ENCODE assay signal across 1 mouse cellular context in the genomic region with DNA sequence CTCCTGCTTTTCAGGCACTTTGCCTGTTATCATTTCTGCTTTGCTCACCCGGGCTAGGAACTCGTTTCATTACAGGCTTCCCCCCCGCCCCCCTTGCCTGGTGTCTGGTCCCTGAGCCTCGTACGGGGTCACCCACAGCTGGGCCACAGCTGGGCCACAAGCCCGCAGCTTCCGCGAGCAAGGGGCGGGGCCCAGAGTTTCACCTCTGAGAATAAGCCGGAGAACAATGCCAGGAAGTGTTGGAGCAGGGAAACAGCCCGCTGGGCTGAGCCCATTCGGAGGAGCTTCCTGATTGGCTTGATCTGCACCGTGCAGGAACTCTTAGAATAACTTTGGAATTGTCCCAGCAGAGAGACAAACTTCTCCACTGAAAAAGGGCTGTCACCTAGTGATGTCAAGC.
TF ChIP-seq lines count a peak whose summit lies in the region.

No protein-coding gene starts in this region.

TF ChIP-seq in CH12.LX, 34 proteins besides CTCF, POLR2A, EP300 and RAD21 (continued from another document):
- TF ChIP-seq ELF1 (IDR thresholded peaks at IDR 0.05; ENCODE audit: low read depth, low read length): peak; percentile 58; the same call in 1 of the 2 replicates
- no peak for TF ChIP-seq E2F4 (IDR thresholded peaks at IDR 0.05; ENCODE audit: insufficient replicate concordance, low read depth, low read length)
- no peak for TF ChIP-seq ZC3H11A (IDR thresholded peaks at IDR 0.05; ENCODE audit: low read depth, low read length)
